Mouse (Mus musculus): ENCODE data around the gene Il33. TPM values are rescaled to one million over a fixed set of nuclear protein-coding genes. Genes with fewer than 3 reads are reported as not detected.
"Not testable (repeated sequence)": the region's sequence is repeated elsewhere in the genome, so short reads cannot be mapped to it uniquely, and the experiment has no call there.

Il33 gene
- total and polyA plus RNA-seq, 2 experiments, result 0.80 to 1.6 TPM

DNA sequence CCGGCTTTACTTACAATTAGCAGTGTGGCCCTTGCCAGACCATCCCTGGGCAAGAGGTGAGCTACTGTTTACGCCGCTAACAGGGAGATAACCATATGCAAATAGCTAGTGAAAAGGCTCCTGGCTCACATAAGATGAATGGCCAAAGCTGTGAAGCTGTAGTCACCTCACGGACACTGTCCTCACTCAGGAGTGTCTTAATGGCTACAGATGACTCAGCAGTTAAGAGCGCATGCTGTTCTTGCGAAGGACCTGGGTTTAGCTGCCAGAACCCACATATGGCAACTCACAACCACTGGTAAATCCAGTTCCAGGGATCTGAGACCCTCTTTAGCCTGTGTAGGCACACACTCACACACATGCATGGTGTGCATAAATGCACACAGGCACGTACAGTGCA lies 16.3 kb downstream of the Il33 start:
- H3K9ac ChIP-seq (ENCODE audit: low read depth, low read length), result no peak overlapping the region
- H3K79me2 ChIP-seq (ENCODE audit: control insufficient read depth, insufficient read depth, low read length), result no peaks in the 10 kb centered on the region
- no peaks in the 10 kb centered on the region for H3K27me3 ChIP-seq (ENCODE audit: control insufficient read depth, insufficient read depth, low read length)
- H3K4me1 ChIP-seq (ENCODE audit: control insufficient read depth, insufficient read depth, low read length), result peaks cover 15% of the 10 kb centered on the region
- TF ChIP-seq CTCF (IDR thresholded peaks at IDR 0.05; ENCODE audit: low read depth, low read length) (no peak), POLR2A (IDR thresholded peaks at IDR 0.05; ENCODE audit: extremely low read depth, insufficient read depth, low read length) (no peak)
- no peaks in the 10 kb centered on the region for H3K36me3 ChIP-seq (ENCODE audit: control insufficient read depth, insufficient read depth, low read length)
- 92% methylated on average over 7 of the region's 7 CpGs for WGBS
- H3K4me3 ChIP-seq (ENCODE audit: insufficient read depth, low read depth, low read length), result no peak overlapping the region
- H3K27ac ChIP-seq (replicated peaks; ENCODE audit: insufficient read depth, low read depth, low read length), result no peak overlapping the region
- no peak for DNase-seq (ENCODE audit: extremely low read depth, low read depth, low spot score)

DNA sequence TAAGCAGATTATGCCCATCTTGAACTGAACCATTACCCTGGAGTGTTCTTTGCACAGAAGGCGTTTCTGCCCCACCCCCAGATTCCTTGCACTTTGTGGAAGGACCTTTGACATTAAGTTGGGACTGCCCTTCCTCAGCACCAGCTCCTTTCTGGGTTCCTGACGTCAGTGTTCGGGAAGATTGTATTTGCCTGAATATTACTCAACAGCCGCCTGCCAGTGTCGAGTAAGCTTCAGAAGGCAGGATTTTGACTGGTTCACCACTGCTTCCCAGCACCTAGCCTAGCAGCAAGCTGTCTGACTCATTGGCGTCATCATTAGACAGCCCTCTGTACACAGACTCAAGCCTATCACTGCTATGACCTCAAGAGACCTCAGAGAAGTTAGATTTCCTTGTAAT lies 17.4 kb downstream of the Il33 start:
- Histone ChIP-seq H3K9ac (ENCODE audit: low read depth, low read length) (no peak overlapping the region), H3K4me3 (ENCODE audit: insufficient read depth, low read depth, low read length) (no peak overlapping the region), H3K79me2 (ENCODE audit: control insufficient read depth, insufficient read depth, low read length) (no peaks in the 10 kb centered on the region), H3K36me3 (ENCODE audit: control insufficient read depth, insufficient read depth, low read length) (no peaks in the 10 kb centered on the region), H3K4me1 (ENCODE audit: control insufficient read depth, insufficient read depth, low read length) (peaks cover 20% of the 10 kb centered on the region), H3K27ac (replicated peaks; ENCODE audit: insufficient read depth, low read depth, low read length) (no peak overlapping the region), H3K27me3 (ENCODE audit: control insufficient read depth, insufficient read depth, low read length) (no peaks in the 10 kb centered on the region)
- no peak for TF ChIP-seq CTCF (IDR thresholded peaks at IDR 0.05; ENCODE audit: low read depth, low read length)
- TF ChIP-seq POLR2A (IDR thresholded peaks at IDR 0.05; ENCODE audit: extremely low read depth, insufficient read depth, low read length), result no peak
- peak; percentile 50 for DNase-seq (ENCODE audit: extremely low read depth, low read depth, low spot score)
- 53% methylated on average over 6 of the region's 6 CpGs for WGBS

GRCm38 (mm10) chr19:29944426-29944825 lies 19.5 kb downstream of the Il33 start:
- no peak for DNase-seq (ENCODE audit: extremely low read depth, low read depth, low spot score)
- Histone ChIP-seq H3K4me1 (ENCODE audit: control insufficient read depth, insufficient read depth, low read length) (peaks cover 20% of the 10 kb centered on the region), H3K36me3 (ENCODE audit: control insufficient read depth, insufficient read depth, low read length) (no peaks in the 10 kb centered on the region), H3K27me3 (ENCODE audit: control insufficient read depth, insufficient read depth, low read length) (no peaks in the 10 kb centered on the region), H3K27ac (replicated peaks; ENCODE audit: insufficient read depth, low read depth, low read length) (no peak overlapping the region), H3K79me2 (ENCODE audit: control insufficient read depth, insufficient read depth, low read length) (no peaks in the 10 kb centered on the region), H3K9ac (ENCODE audit: low read depth, low read length) (no peak overlapping the region), H3K4me3 (ENCODE audit: insufficient read depth, low read depth, low read length) (no peak overlapping the region)
- TF ChIP-seq POLR2A (IDR thresholded peaks at IDR 0.05; ENCODE audit: extremely low read depth, insufficient read depth, low read length), result no peak
- TF ChIP-seq CTCF (IDR thresholded peaks at IDR 0.05; ENCODE audit: low read depth, low read length), result no peak
- 88% methylated on average over 5 of the region's 5 CpGs for WGBS

DNA sequence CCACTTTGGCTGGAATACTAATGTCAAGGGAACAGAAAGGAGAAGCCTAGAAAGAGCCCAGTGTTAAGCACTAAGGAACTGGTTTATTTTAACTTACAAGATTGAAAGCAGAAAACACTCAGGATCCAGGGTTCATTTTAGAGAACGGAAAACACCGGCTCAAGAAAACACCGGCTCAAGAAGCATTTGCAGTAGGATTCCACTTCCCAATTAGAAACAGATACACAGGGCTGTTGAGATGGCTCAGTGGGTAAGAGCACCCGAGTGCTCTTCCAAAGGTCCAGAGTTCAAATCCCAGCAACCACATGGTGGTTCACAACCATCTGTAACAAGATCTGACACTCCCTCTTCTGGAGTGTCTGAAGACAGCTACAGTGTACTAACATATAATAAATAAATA lies 20.0 kb downstream of the Il33 start:
- not testable (repeated sequence) for H3K79me2 ChIP-seq (ENCODE audit: control insufficient read depth, insufficient read depth, low read length); H3K36me3 ChIP-seq (ENCODE audit: control insufficient read depth, insufficient read depth, low read length); H3K4me3 ChIP-seq (ENCODE audit: insufficient read depth, low read depth, low read length); DNase-seq (ENCODE audit: extremely low read depth, low read depth, low spot score); H3K9ac ChIP-seq (ENCODE audit: low read depth, low read length); H3K27me3 ChIP-seq (ENCODE audit: control insufficient read depth, insufficient read depth, low read length); H3K27ac ChIP-seq (replicated peaks; ENCODE audit: insufficient read depth, low read depth, low read length)
- 83% methylated on average over 4 of the region's 4 CpGs for WGBS
- peaks cover 18% of the 10 kb centered on the region for H3K4me1 ChIP-seq (ENCODE audit: control insufficient read depth, insufficient read depth, low read length)

GRCm38 (mm10) chr19:29945557-29946422 lies 20.9 kb downstream of the Il33 start:
- Histone ChIP-seq H3K9ac (ENCODE audit: low read depth, low read length) (no peak overlapping the region), H3K4me1 (ENCODE audit: control insufficient read depth, insufficient read depth, low read length) (peaks cover 18% of the 10 kb centered on the region), H3K79me2 (ENCODE audit: control insufficient read depth, insufficient read depth, low read length) (no peaks in the 10 kb centered on the region), H3K27ac (replicated peaks; ENCODE audit: insufficient read depth, low read depth, low read length) (peak overlapping the region; percentile 60), H3K4me3 (ENCODE audit: insufficient read depth, low read depth, low read length) (no peak overlapping the region), H3K36me3 (ENCODE audit: control insufficient read depth, insufficient read depth, low read length) (no peaks in the 10 kb centered on the region), H3K27me3 (ENCODE audit: control insufficient read depth, insufficient read depth, low read length) (no peaks in the 10 kb centered on the region)
- peak; percentile 56 for DNase-seq (ENCODE audit: extremely low read depth, low read depth, low spot score)
- TF ChIP-seq CTCF (IDR thresholded peaks at IDR 0.05; ENCODE audit: low read depth, low read length), result no peak
- TF ChIP-seq POLR2A (IDR thresholded peaks at IDR 0.05; ENCODE audit: extremely low read depth, insufficient read depth, low read length), result no peak
- WGBS, result 6% methylated on average over 11 of the region's 11 CpGs

- Histone ChIP-seq H3K27me3 (ENCODE audit: control insufficient read depth, insufficient read depth, low read length) (no peaks in the 10 kb centered on the region), H3K9ac (ENCODE audit: low read depth, low read length) (no peak overlapping the region), H3K4me1 (ENCODE audit: control insufficient read depth, insufficient read depth, low read length) (peaks cover 18% of the 10 kb centered on the region), H3K27ac (replicated peaks; ENCODE audit: insufficient read depth, low read depth, low read length) (peak overlapping the region; percentile 60), H3K4me3 (ENCODE audit: insufficient read depth, low read depth, low read length) (no peak overlapping the region), H3K36me3 (ENCODE audit: control insufficient read depth, insufficient read depth, low read length) (no peaks in the 10 kb centered on the region), H3K79me2 (ENCODE audit: control insufficient read depth, insufficient read depth, low read length) (no peaks in the 10 kb centered on the region)
- peak; percentile 87 for DNase-seq (ENCODE audit: extremely low read depth, low read depth, low spot score)
- no peak for TF ChIP-seq CTCF (IDR thresholded peaks at IDR 0.05; ENCODE audit: low read depth, low read length)
- TF ChIP-seq POLR2A (IDR thresholded peaks at IDR 0.05; ENCODE audit: extremely low read depth, insufficient read depth, low read length), result no peak
These were observed 21.5 kb downstream of the Il33 start for GRCm38 (mm10) chr19:29946423-29946716.
